Mouse (Mus musculus) CD4-positive, CD25-positive, alpha-beta regulatory T cell, adult 9 weeks (primary cell): ENCODE measurements around the gene Gm49361. TPM values are rescaled to one million over a fixed set of nuclear protein-coding genes. Genes with fewer than 3 reads are reported as not detected.

ENCODE experiments used
- polyA plus RNA-seq: library from polyadenylated mRNA; unstranded; fragments of 100-300 nt; shearing (Covaris generic); gene quantifications from one replicate; pipeline ENCODE4 v1.2.1, GENCODE M21; 2017

Gene Gm49361
- polyA plus RNA-seq = not detected

GRCm38 (mm10) chr14:57746001-57746771, at the start of gene Gm49361:
Gm49361 (minus strand) TSS chr14:57746103.

GRCm38 (mm10) chr14:57758237-57758636, 12.3 kb upstream of the Gm49361 start, which contains the start of gene Lats2:
Lats2 (minus strand) TSS chr14:57758388.

GRCm38 (mm10) chr14:57664822-57665627, 80.9 kb downstream of the Gm49361 start, which contains the start of gene Xpo4:
Xpo4 (minus strand) TSS chr14:57665430.

Other genes starting within 250 kb of the Gm49361 start
- gene Il17d, start 221.3 kb downstream of the Gm49361 start, polyA plus RNA-seq = not detected
- 134 TPM for gene Eef1akmt1, start 174.5 kb downstream of the Gm49361 start, polyA plus RNA-seq
- 46.6 TPM for gene Xpo4, start 80.7 kb downstream of the Gm49361 start, polyA plus RNA-seq
- 12.1 TPM for gene Lats2, start 12.3 kb upstream of the Gm49361 start, polyA plus RNA-seq
- gene Sap18, start 52.1 kb upstream of the Gm49361 start, polyA plus RNA-seq = 262 TPM
- 1.4 TPM for gene Ska3, start 80.1 kb upstream of the Gm49361 start, polyA plus RNA-seq
- 140 TPM for gene Mrpl57, start 80.1 kb upstream of the Gm49361 start, polyA plus RNA-seq
- gene Zdhhc20, start 144.2 kb upstream of the Gm49361 start, polyA plus RNA-seq = 223 TPM